Mouse (Mus musculus) CD4-positive naive resting alpha-beta T cell, adult 76 days (primary cell): ENCODE results near the gene Plod3. TPM values are rescaled to one million over a fixed set of nuclear protein-coding genes. Genes with fewer than 3 reads are reported as not detected.

Experiments
- total RNA-seq: library from RNA; stranded (reverse); gene quantifications from one replicate; pipeline ENCODE4 v1.2.4, GENCODE M21; 2023

Plod3 gene
- total RNA-seq = 11.8 TPM

GRCm38 (mm10) chr5:136986695-136987137 lies at the start of gene Plod3:
Plod3 (plus strand) TSS chr5:136987019.

GRCm38 (mm10) chr5:136953015-136953414 lies 33.8 kb upstream of the Plod3 start, which contains the start of gene Fis1:
Fis1 (plus strand) TSS chr5:136953275.

GRCm38 (mm10) chr5:136966331-136966730 lies 20.5 kb upstream of the Plod3 start, which contains the start of gene Cldn15:
Cldn15 (plus strand) TSS chr5:136966616.

GRCm38 (mm10) chr5:136987934-136988271 lies 1.1 kb downstream of the Plod3 start, which contains the start of gene Znhit1:
Znhit1 (minus strand) TSS chr5:136988021.

GRCm38 (mm10) chr5:137026092-137026491 lies 39.3 kb downstream of the Plod3 start, which contains the start of gene Vgf:
Vgf (plus strand) TSS chr5:137026392.

GRCm38 (mm10) chr5:137045402-137046323 lies 58.8 kb downstream of the Plod3 start, which contains the start of gene Ap1s1:
Ap1s1 (minus strand) TSS chr5:137046135.

Other genes starting within 250 kb of the Plod3 start
- not detected for gene Col26a1, start 103.8 kb upstream of the Plod3 start, total RNA-seq
- gene Ift22, start 78.9 kb upstream of the Plod3 start, total RNA-seq = 2.6 TPM
- 113 TPM for gene Fis1, start 33.7 kb upstream of the Plod3 start, total RNA-seq
- not detected for gene Cldn15, start 20.4 kb upstream of the Plod3 start, total RNA-seq
- 25.0 TPM for gene Znhit1, start 1.0 kb downstream of the Plod3 start, total RNA-seq
- 0.21 TPM for gene Vgf, start 39.4 kb downstream of the Plod3 start, total RNA-seq
- 27.1 TPM for gene Ap1s1, start 59.1 kb downstream of the Plod3 start, total RNA-seq
- gene Serpine1, start 85.2 kb downstream of the Plod3 start, total RNA-seq = 0.53 TPM
- 77.6 TPM for gene Trim56, start 129.2 kb downstream of the Plod3 start, total RNA-seq
- gene Muc3, start 162.3 kb downstream of the Plod3 start, total RNA-seq = not detected
- gene Muc3a, start 225.4 kb downstream of the Plod3 start, total RNA-seq = 11.7 TPM